Mouse (Mus musculus) hematopoietic stem cell, adult 5-6 weeks (primary cell): ENCODE data around the gene Irgm1. TPM values are rescaled to one million over a fixed set of nuclear protein-coding genes. Genes with fewer than 3 reads are reported as not detected.
"Not testable (repeated sequence)": the region's sequence is repeated elsewhere in the genome, so short reads cannot be mapped to it uniquely, and the experiment has no call there.

ENCODE experiments used
- ATAC-seq, 2 experiments: fragments of 125-278 bp in 1 of 2; replicated peaks in 1 of 2; 2 replicates each; pipeline ENCODE4 v1.8.0; 2016 to 2017; ENCODE audit warnings: inconsistent platforms in 2 of 2, mild to moderate bottlenecking in 2 of 2, moderate number of reproducible peaks in 2 of 2, low read depth in 1 of 2, moderate TSS enrichment in 1 of 2; ENCODE audit not compliant: low FRiP score in 2 of 2, poor library complexity in 2 of 2, severe bottlenecking in 2 of 2, insufficient read depth in 1 of 2, low TSS enrichment in 1 of 2
- total RNA-seq: library from RNA; stranded (forward); fragments of 172-1452, 232-1000 nt; gene quantifications from 2 replicates; pipeline ENCODE4 v1.2.3, GENCODE M21; 2017

Gene Irgm1
- total RNA-seq, 1 experiment from 2014 or later: 85.2 TPM

DNA sequence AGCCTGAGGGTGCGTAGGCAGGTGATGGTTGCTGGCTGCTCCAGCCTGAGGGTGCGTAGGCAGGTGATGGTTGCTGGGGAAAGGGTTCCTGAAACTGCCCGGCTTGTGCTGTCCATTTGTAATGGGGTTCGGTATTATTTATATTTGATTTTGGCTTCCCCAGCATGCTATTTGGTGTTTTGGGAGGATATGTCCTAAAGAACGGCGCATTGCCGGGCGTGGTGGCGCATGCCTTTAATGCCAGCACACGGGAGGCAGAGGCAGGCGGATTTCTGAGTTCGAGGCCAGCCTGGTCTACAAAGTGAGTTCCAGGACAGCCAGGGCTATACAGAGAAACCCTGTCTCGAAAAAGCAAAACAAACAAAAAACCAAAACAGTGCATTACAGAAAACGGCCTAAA is 50.2 kb downstream of the Irgm1 start:
- ATAC-seq: not testable (repeated sequence)

DNA sequence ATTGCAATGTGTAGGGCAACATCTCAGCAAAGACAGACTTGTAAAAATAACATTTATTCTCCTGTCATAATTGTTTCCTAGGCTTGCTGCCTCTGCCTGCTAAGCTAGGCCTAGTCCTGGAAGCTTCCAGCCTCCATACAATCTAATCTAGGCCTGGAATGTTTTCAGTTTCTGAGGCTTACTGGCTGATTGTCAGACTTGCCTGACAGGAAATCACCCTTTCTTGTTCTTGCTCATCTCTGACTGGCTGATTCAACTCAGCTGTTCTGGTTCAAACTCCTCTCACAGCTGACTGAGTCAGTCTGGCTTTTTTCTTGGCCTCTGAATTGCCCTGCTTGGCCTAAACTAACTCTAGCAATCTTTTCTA is 51.2 kb downstream of the Irgm1 start:
- no peak for ATAC-seq

DNA sequence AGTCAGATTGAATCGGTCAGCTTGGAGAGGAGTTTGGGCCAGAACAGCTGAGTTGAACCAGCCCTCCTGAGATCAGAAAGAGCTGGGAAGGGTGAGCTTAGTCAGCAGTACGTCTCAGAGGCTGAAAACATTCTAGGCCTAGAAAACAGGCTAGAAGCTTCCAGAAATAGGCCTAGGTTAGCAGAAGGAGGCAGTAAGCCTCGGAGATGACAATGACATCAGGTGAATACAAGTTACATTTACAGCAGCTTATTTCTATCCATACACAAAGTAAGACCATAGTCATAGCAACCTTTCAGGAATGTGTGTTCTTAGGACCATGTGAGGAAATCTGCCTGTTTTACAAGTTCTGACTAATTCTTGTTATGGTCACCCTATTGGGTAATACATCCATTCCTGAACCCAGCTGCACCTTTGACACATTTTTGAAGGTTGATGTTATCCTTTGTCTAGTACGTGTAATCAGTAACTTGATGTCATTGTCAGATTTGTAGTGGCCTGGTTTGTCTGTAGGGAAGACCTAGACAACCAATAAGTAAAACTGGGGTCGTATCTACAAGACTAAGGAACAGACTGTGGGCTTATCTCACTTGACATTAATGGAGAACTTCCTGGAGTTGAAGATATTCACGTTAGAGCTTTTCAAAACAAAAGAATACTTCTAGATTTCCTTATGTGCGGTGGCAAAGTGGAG is 51.7 kb downstream of the Irgm1 start:
- no peak for ATAC-seq

DNA sequence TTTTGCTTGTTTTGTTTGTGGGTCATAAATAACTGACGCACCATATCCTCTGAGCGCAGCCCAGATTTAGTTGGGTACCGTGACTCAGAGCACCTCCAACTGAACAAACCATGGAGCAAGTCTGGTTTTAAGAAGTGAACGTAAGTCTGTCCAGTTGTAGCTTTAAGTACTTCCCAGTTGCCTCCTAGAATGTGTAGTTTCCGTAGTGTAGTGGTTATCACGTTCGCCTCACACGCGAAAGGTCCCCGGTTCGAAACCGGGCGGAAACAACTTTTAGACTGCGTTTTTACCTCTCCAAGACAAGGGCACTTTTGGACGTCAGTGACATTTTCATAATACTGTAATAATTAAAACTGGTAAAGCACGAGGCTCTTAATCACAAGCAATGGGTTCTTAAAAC is 53.1 kb downstream of the Irgm1 start:
- ATAC-seq: peak; percentile 20 to 21; a peak in 2 of 4 replicates

DNA sequence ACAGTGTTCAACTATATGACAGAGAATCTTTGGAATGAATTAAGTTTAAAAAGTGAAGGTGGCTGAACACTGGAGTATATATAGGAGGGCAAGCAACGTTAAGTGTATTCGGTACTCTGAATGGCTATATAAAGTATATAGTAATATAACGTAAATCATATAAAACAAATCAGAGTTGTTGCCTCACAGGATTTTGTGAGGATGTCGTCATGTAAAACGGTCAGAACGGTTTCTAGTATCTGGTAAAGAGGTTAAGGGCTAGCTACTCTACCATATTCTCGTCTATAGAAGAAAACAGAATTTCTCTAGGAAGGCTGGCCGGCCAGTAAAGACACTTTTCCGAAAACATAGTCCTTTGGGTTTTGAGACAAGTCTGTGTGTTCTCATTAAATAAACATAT is 53.7 kb downstream of the Irgm1 start:
- ATAC-seq: no peak

DNA sequence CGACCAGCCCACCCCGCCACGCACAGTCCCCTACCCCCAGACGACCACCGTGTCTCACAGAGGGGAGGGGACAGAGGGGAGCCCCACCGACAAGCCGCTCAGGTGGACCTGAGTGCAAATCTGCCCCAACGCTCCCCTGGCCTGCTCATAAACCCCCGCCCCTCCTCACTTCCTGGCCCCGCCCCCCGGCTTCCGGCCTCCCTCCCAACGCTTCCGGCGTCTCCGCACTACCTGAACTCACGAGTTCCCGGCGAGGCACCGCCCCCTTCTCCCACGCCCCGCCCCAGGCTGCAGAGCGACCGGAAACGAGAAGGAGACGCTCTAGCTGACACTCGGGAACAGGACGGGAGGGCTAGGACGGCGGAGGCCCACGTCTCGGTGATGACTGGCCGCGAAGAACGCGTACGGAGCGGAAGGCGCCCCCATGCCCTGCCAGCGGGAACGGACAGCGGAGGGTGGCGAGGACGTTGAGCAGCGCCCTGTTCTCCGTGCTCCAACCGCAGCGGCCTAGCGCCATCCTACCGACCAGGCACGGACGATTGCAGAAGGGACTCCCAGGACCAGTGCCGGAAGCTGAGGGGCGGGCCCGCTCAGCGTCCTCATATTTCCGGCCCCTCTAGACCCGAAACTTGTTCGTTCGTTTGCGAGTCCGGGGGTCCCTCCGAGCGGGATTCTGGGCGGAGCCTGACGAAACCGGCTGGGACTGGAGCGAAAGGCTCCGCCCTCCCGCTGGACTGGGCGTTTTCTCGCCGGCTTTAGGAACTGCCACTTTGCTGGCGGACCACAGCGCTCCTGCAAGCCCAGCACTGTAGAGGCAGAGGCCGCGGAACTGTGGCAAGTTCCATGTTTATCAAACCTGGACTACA is 54.5 kb downstream of the Irgm1 start, which contains the start of gene Trim41:
Gene Trim41, minus strand, starts transcription at position 554 of the 866 bp plus-strand sequence.
- peak; percentile 83 to 85 for ATAC-seq

DNA sequence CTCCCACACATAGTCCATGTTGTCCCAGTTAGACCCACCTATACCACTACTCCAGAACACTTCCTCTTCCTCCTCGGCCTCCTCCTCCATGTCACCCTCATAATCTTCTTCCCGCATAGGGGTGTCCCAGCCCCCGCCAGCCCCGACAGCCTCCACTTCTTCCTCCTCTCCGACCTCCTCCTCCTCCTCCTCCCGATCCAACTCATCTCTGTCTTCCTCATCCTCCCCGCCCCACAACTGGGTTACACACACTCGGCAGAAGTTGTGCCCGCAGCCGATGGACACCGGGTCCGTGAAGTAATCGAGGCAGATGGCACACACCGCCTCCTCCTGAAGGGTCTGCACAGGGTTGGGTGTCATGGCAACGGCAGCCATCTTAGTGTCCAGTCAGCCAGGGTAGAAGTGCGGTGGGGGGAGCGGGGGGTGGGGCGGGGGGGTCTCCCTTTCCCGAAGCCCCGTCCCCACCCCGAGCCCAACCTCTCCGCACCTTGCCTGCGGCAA is 55.2 kb downstream of the Irgm1 start:
- peak; percentile 9 to 10; a peak in 1 of 4 replicates for ATAC-seq

DNA sequence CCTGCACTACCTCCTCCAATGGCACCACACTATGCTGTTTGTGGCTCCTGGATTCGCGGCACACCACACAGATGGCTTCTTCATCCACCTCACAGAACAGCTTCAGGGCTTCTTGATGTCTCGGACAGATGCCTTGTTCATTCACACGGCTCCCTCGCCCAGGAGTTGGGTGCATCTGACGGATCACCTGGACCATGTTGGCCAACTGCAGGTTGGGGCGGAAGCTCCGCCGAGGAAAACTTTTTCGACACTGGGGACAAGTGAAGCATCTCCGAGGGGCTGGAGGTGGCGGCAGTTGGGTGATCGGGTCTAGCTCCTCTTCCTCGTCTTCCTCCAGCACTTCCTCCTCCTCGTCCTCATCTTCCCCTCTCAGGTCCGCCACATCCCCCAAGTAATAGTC is 55.6 kb downstream of the Irgm1 start:
- no peak for ATAC-seq

DNA sequence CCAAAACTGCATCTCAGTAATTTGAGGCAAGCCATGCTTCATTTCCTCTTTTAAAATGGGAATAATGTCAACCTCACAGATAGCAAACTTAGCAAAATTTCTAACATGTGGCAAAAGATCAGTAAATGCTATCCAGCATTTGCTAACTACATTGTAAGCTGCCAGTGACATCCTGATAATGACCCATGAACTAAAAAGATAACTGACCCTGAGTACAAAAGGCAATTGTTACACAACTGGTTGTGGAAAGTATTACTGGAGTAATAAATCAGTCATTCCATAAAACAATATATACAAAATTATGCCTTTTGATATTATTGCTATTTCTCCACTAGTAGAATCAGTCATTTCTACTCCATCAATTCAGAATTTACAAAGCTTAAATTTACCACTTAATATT is 57.7 kb downstream of the Irgm1 start:
- no peak for ATAC-seq

Other genes starting within 250 kb of the Irgm1 start
- gene Rack1, start 71.4 kb downstream of the Irgm1 start, total RNA-seq: 1,452 and 1,675 TPM in 2 replicates
- 54.7 and 74.2 TPM in 2 replicates for gene Trim41, start 54.3 kb downstream of the Irgm1 start, total RNA-seq
- 0.19 and 4.3 TPM in 2 replicates for gene Trim7, start 45.5 kb downstream of the Irgm1 start, total RNA-seq
- gene Gm12184, start 45.0 kb downstream of the Irgm1 start, total RNA-seq: 19.9 and 23.2 TPM in 2 replicates
- 0.84 and 1.6 TPM in 2 replicates for gene Gm5431, start 30.5 kb upstream of the Irgm1 start, total RNA-seq
- gene Psme2b, start 74.5 kb upstream of the Irgm1 start, total RNA-seq: 18.5 and 32.5 TPM in 2 replicates
- gene Olfr56, start 107.2 kb upstream of the Irgm1 start, total RNA-seq: 3.4 and 4.8 TPM in 2 replicates
- 17.8 and 23.8 TPM in 2 replicates for gene 9930111J21Rik1, start 107.7 kb upstream of the Irgm1 start, total RNA-seq
- gene Gm12185, start 120.5 kb upstream of the Irgm1 start, total RNA-seq: 39.1 and 57.5 TPM in 2 replicates
- gene Tgtp1, start 122.5 kb upstream of the Irgm1 start, total RNA-seq: 118 TPM in 2 replicates
- gene 9930111J21Rik2, start 179.6 kb upstream of the Irgm1 start, total RNA-seq: 35.6 and 56.0 TPM in 2 replicates
- gene Tgtp2, start 192.5 kb upstream of the Irgm1 start, total RNA-seq: 551 and 622 TPM in 2 replicates
- 57.2 and 82.0 TPM in 2 replicates for gene Ifi47, start 204.9 kb upstream of the Irgm1 start, total RNA-seq
- not detected in 2 replicates for gene Olfr1396, start 243.2 kb upstream of the Irgm1 start, total RNA-seq